Mouse (Mus musculus): ENCODE measurements around the gene Srcap. TPM values are rescaled to one million over a fixed set of nuclear protein-coding genes. Genes with fewer than 3 reads are reported as not detected.
"Not testable (repeated sequence)": the region's sequence is repeated elsewhere in the genome, so short reads cannot be mapped to it uniquely, and the experiment has no call there.

Srcap gene
- polyA plus RNA-seq, 1 experiment, result 18.6 TPM

DNA sequence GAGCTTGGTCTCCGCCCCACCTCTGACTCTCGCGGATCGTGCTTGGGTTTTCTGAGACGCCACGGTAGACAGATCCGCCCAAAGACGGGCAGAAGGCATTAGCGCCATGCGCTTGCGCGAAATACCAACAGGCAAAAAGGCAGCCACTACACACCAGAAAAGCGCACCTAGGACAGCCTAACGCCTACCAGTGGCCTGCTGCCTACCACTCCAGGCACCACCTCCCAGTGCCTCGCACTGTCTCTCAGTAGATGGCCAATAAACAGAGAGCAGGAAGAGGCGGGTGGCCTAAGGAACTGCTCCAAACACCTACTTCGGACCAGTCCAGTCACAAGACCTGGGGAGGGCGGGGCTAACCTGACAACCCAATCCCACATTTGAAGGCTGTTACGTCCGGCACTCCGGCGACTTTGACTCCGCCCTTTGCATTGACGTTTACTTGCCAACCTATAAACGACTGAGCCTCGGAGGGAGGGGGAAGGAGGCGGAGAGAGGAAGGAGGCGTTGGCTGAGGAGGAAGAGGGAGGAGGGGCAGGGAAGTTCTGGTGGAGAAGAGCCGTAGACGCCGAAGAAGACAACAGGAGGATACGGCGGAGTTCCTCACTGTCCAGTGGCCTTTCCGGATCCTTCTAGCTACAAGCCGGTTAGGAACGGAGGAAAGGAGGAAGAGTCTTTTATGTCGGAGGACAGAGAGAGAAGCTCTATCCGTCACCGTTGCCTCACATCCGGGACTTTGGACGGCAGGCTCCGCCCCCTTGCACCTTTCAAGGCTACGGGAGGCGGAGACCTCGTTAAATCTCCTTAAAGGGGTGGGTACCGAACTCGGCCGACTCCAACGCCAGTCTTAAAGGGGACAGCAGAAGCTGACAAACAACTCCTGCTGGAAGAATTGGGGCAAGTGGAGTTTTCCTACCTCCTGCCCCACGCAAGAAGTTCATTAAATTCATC, 33.8 kb upstream of the Srcap start:
- H3K4me3 ChIP-seq (ENCODE audit: insufficient read depth, low read depth, low read length), result peak overlapping the region; percentile 65
- WGBS, result under 1% methylated on average over 50 of the region's 50 CpGs
- H3K27me3 ChIP-seq (replicated peaks; ENCODE audit: control insufficient read depth, insufficient read depth, low read length), result no peaks in the 10 kb centered on the region
- TF ChIP-seq POLR2A (IDR thresholded peaks at IDR 0.05; ENCODE audit: low read depth, low read length) (peak; percentile 86), CTCF (conservative IDR thresholded peaks at IDR 0.05; ENCODE audit: insufficient read depth, insufficient read length, low read depth, low read length) (0 out of 2 replicates have a peak, but pooled peaks have one; percentile 30)
- DNase-seq, result peak; percentile 100
- peaks cover 2% of the 10 kb centered on the region for H3K36me3 ChIP-seq (ENCODE audit: control insufficient read depth, insufficient read depth, low read length)
- H3K4me1 ChIP-seq (ENCODE audit: control insufficient read depth, insufficient read depth, low read length), result peaks cover 12% of the 10 kb centered on the region; the same call in 1 of the 2 replicates
- H3K27ac ChIP-seq (ENCODE audit: insufficient read depth, low read depth, low read length), result peak overlapping the region; percentile 96

DNA sequence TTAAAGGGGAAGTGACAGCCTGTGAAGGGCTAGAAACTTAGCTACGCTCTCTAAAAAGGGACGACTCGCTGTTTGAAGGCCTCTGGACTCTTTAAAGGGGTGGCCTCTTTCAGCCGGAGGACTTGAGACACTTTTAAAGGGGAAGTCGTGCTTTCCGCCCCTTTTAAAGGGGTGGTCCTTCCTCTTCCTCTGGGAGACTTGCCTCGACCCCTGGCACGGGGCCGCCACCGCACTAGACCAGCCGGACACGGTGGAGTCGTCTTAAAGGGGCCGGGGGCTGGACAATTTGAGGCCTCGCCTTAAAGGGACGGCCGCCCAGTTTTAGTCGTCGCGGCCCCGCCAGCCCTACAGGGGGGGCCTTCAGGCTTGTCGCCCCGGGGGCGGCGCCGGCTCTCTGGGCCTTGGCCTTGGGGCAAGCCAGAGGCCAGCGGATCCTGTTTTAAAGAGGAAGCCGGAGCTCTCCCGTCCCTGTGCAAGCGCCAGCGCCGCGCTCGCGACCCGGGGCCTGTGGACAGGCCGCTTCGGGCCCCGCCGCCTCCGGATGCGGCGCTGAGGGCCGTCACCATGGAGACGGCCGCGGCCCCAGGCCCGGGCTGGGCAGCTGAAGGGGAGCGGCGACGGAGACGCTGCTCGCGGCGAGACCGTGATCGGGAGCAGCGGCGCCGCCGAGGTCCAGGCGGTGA, 33.0 kb upstream of the Srcap start, which contains the start of gene Fbrs:
TSS of gene Fbrs (plus strand) at position 565 of the 683 bp plus-strand sequence.
- Histone ChIP-seq H3K27me3 (replicated peaks; ENCODE audit: control insufficient read depth, insufficient read depth, low read length) (no peaks in the 10 kb centered on the region), H3K27ac (ENCODE audit: insufficient read depth, low read depth, low read length) (peak within 1 kb of the TSS; percentile 96), H3K4me3 (ENCODE audit: insufficient read depth, low read depth, low read length) (peak within 1 kb of the TSS; percentile 65), H3K4me1 (ENCODE audit: control insufficient read depth, insufficient read depth, low read length) (peaks cover 12% of the 10 kb centered on the region; the same call in 1 of the 2 replicates), H3K36me3 (ENCODE audit: control insufficient read depth, insufficient read depth, low read length) (peaks cover 3% of the 10 kb centered on the region)
- TF ChIP-seq CTCF (conservative IDR thresholded peaks at IDR 0.05; ENCODE audit: insufficient read depth, insufficient read length, low read depth, low read length) (no peak), POLR2A (IDR thresholded peaks at IDR 0.05; ENCODE audit: low read depth, low read length) (peak; percentile 39)
- WGBS, result under 1% methylated on average over 62 of the region's 62 CpGs
- DNase-seq, result peak; percentile 99

DNA sequence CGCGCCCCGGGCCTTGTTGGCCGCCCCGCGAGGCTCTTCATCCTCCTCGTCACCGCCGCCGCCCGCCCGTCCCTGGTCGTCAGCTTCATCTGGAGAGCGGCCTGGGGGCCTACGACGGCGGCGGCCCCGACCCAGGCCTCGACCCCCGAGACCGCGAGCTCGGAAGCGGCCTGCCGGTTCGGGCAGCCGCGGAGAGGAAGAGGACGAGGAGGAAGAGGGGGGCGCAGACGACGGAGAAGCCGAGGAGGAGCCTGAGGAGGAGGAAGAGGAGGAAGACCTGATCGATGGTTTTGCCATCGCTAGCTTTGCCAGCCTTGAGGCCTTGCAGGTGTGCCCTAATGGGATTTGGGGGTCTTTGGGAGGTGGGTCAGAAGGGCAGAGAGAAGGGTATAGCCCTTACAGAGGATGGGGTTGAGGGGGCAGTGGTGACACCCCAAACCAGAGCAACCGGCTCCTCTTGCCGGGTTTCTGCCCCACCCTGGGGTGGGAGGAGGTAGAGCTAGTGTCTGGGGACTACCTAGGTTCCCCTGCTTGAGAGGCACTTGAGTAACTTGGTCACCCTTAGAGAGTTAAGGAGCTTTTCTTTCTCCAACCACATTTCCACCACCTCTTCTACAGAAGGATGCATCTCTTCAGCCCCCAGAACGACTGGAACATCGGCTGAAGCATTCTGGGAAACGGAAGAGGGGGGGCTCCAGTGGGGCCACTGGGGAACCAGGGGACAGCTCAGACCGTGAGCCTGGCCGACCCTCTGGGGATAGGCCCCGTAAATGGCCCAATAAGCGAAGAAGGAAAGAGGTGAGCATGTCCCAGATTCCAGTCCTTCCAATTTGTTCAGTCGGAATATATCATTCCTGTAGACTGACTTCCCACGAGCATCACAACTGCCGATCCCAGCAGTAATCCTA, 32.2 kb upstream of the Srcap start:
- peaks cover 12% of the 10 kb centered on the region; the same call in 1 of the 2 replicates for H3K4me1 ChIP-seq (ENCODE audit: control insufficient read depth, insufficient read depth, low read length)
- H3K27me3 ChIP-seq (replicated peaks; ENCODE audit: control insufficient read depth, insufficient read depth, low read length), result no peaks in the 10 kb centered on the region
- H3K4me3 ChIP-seq (ENCODE audit: insufficient read depth, low read depth, low read length), result peak overlapping the region; percentile 65
- TF ChIP-seq CTCF (conservative IDR thresholded peaks at IDR 0.05; ENCODE audit: insufficient read depth, insufficient read length, low read depth, low read length), result no peak
- no peak for TF ChIP-seq POLR2A (IDR thresholded peaks at IDR 0.05; ENCODE audit: low read depth, low read length)
- peak overlapping the region; percentile 96 for H3K27ac ChIP-seq (ENCODE audit: insufficient read depth, low read depth, low read length)
- peak; percentile 12 for DNase-seq
- peaks cover 5% of the 10 kb centered on the region for H3K36me3 ChIP-seq (ENCODE audit: control insufficient read depth, insufficient read depth, low read length)
- 2% methylated on average over 47 of the region's 48 CpGs for WGBS

GRCm38 (mm10) chr7:127480321-127480720, 31.5 kb upstream of the Srcap start:
- 41% methylated on average over 2 of the region's 2 CpGs for WGBS
- Histone ChIP-seq H3K36me3 (ENCODE audit: control insufficient read depth, insufficient read depth, low read length) (peaks cover 7% of the 10 kb centered on the region), H3K27me3 (replicated peaks; ENCODE audit: control insufficient read depth, insufficient read depth, low read length) (no peaks in the 10 kb centered on the region), H3K4me1 (ENCODE audit: control insufficient read depth, insufficient read depth, low read length) (peaks cover 12% of the 10 kb centered on the region; the same call in 1 of the 2 replicates), H3K4me3 (ENCODE audit: insufficient read depth, low read depth, low read length) (peak overlapping the region; percentile 65), H3K27ac (ENCODE audit: insufficient read depth, low read depth, low read length) (no peak overlapping the region)
- TF ChIP-seq CTCF (conservative IDR thresholded peaks at IDR 0.05; ENCODE audit: insufficient read depth, insufficient read length, low read depth, low read length) (no peak), POLR2A (IDR thresholded peaks at IDR 0.05; ENCODE audit: low read depth, low read length) (no peak)
- peak; percentile 17 for DNase-seq

DNA sequence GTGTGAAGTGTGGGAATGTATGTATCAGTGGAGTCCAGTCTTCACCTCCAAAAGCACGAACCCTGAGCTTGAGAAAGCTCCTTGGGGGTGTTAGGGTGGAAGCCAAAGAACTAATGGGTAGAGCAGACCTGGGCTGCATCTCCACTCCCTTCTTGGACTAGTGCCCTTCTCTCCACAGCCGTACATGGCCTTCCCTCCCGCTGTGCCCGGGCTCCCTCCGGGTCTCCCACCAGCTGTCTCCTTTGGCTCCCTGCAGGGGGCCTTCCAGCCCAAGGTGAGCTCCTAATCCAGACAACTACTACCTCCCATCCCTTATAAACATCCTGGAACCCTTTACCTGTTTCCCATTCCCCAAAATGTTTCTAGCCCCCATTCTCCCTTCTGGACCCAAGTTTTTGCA, 26.4 kb upstream of the Srcap start:
- no peak overlapping the region for H3K4me3 ChIP-seq (ENCODE audit: insufficient read depth, low read depth, low read length)
- H3K27me3 ChIP-seq (replicated peaks; ENCODE audit: control insufficient read depth, insufficient read depth, low read length), result no peaks in the 10 kb centered on the region
- 76% methylated on average over 5 of the region's 5 CpGs for WGBS
- TF ChIP-seq POLR2A (IDR thresholded peaks at IDR 0.05; ENCODE audit: low read depth, low read length) (no peak), CTCF (conservative IDR thresholded peaks at IDR 0.05; ENCODE audit: insufficient read depth, insufficient read length, low read depth, low read length) (no peak)
- no peak for DNase-seq
- H3K36me3 ChIP-seq (ENCODE audit: control insufficient read depth, insufficient read depth, low read length), result peaks cover 13% of the 10 kb centered on the region
- H3K4me1 ChIP-seq (ENCODE audit: control insufficient read depth, insufficient read depth, low read length), result peaks cover 6% of the 10 kb centered on the region; the same call in 1 of the 2 replicates
- H3K27ac ChIP-seq (ENCODE audit: insufficient read depth, low read depth, low read length), result no peak overlapping the region

DNA sequence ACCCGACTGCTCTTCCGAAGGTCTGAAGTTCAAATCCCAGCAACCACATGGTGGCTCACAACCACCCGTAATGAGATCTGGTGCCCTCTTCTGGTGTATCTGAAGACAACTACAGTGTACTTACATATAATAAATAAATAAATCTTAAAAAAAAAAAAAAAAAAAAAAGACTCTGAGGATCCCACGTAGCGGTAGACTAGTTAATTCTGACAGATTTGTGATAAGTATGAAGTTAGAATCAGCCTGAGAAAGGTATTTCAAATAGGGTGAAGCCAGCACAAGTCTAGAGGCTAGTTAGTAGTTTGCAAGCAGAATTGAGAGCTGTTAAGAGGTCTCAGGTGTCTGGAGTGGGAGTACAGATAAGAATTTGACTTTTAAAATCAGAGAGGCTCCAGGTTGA, 23.4 kb upstream of the Srcap start:
- H3K4me3 ChIP-seq (ENCODE audit: insufficient read depth, low read depth, low read length); H3K4me1 ChIP-seq (ENCODE audit: control insufficient read depth, insufficient read depth, low read length); DNase-seq; H3K36me3 ChIP-seq (ENCODE audit: control insufficient read depth, insufficient read depth, low read length); H3K27me3 ChIP-seq (replicated peaks; ENCODE audit: control insufficient read depth, insufficient read depth, low read length); H3K27ac ChIP-seq (ENCODE audit: insufficient read depth, low read depth, low read length): not testable (repeated sequence)
- WGBS, result 53% methylated on average over 5 of the region's 5 CpGs
